Mouse (Mus musculus): ENCODE data around the gene Ppil6.

Ppil6 gene

DNA sequence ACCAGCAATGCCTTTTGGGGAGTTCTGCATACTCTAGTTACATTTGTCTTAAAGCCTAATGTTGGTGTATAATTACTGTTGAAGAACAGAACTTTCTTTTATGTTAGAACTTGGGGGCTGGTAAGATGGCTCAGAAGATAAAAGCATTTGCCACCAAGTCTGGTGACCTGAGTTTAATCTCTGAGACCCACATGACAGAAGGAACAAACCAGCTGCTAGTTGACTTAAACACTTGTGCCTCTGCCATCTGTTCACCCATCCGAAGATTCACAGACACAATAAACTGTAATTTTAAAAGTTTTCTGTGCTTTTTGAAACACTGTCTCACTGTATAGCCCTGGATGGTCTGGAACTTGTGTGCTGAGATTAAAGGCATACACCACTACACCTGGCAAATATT, 35.5 kb downstream of the Ppil6 start:
- DNase-seq (ENCODE audit: low spot score): no peak

DNA sequence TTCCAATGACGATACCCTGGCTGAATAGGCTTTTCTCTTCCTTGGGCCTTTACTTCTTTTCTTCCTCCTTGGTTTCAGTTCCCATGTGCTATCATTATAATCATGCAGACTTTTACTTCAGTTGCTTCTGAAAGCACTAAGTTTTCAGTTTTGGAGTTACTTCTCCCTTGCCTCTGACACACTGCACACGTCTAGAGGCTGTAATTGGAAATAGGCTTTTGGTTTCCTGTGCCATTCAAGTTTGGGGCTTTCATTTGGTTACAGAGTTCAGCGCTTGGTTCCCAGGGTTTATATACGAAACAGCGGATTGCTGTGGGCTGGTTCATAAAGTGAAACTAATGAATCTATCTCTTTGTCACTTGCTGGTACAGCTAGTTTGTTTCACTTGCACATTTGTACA, 39.7 kb downstream of the Ppil6 start:
- peak; percentile 35 for DNase-seq (ENCODE audit: low spot score)

DNA sequence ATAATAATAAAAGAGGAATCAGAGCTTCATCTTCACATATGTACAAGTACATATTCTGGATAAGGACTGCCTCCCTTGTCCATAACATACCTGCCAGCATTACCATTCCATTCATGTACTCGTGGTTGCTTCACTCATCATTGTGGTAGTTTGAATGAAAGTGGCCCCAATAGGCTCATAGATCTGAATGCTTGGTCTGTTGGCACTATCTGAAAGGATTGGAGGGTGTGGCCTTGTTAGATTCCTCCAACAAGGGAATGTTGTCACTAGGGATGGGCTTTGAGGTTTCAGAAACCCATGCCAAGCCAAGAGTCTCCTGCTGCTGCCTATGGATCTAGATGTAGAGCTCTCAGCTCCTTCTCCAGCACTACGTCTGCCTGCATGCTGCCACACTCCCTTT, 45.8 kb downstream of the Ppil6 start:
- DNase-seq (ENCODE audit: low spot score): no peak

DNA sequence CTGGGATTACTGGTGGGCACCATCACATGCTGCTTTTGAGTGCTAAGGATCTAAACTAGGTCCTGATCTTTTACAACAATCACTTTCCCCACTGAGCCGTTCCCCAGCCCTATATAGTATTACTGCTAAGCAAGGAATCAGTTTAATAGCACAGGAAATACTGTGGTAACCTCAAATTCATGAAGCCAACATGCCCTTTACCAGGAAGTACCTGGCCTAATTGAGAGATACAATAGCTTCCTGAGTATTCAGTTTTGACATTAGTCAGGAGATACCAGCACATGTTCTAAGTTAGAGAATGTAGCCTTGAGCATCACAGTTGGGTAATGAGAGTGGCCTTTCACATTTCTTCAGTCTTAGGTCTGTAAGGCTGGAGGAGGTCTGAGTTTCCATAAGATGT, 46.5 kb downstream of the Ppil6 start:
- DNase-seq (ENCODE audit: low spot score): no peak

DNA sequence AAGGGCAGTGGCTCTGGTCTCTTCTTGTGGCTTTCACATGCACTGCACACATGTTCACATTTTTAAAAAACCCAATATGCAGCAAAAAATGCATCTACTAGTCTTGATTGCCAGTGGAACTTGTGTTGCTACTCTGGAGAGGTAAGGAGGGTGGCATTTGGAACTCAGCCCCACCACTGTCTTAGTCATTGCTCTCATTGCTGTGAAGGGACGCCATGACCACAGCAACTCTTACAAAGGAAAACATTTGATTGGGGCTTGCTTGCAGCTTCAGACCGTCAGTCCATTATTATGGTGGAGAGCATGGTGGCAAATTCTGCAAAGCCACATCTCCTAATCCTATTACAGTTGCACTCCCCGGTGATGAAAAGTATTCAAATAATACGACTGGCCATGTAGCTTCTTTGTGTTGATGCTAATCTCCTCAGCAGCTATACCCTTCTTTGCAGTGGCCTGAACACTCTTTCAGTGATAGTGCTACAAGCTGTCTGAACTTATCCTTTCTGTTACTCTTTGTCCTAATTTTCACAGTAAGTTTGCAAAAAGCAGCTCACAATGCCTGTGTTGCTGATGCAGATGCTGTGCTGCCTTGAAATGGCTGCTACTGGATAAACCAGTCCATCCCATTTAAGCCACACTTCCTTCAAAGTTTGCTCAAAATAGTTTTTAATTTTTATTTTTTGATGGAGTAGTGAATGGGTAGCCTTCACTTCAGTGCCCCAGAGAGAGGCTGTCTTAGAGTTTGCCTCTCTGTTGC, 47.2 kb downstream of the Ppil6 start:
- DNase-seq (ENCODE audit: low spot score): no peak

DNA sequence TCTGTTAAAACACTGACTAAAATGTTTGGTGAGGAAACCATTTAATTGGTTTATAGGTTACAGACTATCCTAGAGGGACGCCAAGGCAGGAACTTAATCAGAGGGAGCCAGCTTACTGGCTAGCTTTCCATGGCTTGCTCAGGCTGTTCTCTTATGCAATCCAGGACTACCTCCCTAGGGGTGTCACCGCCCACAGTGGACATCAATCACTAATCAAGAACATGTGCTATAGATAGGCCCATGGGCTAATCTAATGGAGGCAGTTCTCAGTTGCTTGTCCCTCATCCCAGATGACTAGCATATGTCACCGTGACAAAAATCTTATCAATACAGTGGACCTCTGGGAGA, 47.7 kb downstream of the Ppil6 start:
- peak; percentile 39 for DNase-seq (ENCODE audit: low spot score)

DNA sequence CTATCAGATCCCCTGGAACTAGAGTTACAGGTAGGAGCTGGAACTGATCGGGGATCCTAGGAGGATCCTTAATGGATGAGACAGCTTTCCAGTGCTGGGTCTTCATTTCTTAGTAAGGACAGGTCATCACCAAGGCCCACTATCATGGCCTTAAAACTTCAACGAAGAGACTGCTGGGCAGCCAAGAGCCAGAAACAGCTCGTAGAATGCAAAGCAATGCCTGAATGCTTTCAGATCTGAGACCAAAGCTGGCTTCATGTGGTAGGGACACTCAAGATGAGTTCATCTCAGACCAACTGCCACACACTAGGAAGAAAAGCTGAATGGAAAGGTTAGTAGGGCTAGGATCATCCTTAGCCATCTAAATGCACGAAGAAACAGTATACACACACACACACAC, 48.7 kb downstream of the Ppil6 start:
- DNase-seq (ENCODE audit: low spot score): no peak

DNA sequence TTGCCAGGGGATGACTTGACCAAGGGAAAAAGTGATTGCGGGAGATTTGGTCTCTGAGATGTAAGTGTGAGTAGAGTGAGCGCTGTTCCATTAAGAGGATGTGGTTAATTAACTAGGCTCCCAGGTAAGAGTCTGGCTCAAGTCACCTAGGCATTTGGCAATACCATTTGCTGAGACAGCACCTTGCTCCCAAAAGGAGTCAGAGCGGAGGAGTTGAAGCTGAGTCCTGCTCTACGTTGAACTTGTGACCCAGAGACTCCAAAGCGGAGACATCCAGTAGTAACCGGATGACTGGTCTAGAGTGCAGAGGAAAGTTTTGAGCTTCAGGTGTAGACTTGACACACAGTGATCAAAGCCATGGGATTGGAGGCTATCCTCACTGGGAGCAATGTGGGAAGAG, 51.8 kb downstream of the Ppil6 start:
- no peak for DNase-seq (ENCODE audit: low spot score)

DNA sequence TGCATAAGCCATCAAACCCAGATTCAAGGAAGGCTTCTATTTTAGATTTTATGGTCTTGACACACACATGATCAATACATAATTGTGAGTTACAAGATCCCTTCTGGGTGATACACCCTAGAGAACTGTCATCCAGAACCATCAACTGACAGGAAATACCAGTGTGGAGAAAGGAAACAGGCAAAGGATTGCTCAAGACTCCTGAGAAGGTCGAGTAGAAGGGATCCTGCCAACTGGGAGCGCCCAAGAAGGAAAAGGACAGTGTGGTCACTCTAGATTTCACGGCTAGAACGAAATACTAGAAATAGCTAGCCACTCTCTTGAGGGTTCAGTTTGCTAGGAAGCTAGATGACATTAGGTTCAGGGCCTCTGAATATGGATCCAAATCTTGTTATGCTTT, 53.2 kb downstream of the Ppil6 start:
- peak; percentile 62 for DNase-seq (ENCODE audit: low spot score)

DNA sequence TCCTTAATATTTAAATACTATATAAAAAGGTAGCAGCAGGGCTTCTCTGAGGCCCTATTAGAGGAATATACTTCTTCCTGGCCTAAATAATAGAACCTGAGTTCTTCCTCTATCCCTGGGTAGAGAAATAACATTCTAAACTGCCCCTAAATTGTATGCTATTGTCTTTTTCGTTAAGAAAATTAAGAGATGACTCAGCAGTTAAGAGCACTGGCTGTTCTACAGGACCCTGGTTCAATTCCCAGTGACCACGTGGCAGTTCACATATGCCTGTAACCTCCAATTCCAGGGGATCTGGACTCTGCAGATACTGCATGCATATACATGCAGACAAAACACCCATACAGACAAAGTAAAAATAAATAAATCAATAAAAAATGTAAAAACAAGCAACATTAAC, 53.6 kb downstream of the Ppil6 start:
- DNase-seq (ENCODE audit: low spot score): no peak

DNA sequence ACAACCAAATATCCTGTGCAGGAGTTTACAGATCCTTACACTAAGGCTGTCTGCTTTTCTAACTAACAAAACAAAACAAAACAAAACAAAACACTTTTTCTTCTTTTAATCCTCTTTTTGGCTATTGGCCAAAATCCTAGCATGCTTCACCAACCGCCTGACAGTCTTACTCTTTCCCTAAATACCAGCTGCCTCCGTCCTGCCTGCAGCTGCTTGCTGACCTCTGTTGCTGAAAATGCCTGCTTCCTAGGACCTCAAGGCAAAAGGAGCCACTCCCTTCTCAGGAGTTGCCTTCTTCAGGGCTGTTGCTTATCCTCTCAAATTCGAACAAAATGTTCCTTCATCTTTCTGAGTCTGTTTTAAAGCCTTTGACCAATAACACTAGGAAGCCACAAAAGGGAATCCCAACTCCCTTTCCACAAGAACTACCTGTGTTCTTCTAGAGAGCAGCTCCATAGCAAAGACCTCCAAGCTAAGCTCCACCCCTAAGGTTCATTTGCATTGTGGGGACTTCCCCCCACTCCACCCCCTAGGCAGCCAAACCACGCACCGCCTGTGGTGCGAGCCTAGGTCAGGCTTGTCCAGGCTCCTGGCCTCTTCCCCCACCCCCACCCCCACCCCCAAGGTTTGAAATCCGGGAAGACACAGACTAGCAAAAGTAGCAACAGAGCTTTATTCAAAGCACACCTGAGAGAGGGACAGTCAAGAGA, 54.4 kb downstream of the Ppil6 start:
- DNase-seq (ENCODE audit: low spot score): peak; percentile 78

DNA sequence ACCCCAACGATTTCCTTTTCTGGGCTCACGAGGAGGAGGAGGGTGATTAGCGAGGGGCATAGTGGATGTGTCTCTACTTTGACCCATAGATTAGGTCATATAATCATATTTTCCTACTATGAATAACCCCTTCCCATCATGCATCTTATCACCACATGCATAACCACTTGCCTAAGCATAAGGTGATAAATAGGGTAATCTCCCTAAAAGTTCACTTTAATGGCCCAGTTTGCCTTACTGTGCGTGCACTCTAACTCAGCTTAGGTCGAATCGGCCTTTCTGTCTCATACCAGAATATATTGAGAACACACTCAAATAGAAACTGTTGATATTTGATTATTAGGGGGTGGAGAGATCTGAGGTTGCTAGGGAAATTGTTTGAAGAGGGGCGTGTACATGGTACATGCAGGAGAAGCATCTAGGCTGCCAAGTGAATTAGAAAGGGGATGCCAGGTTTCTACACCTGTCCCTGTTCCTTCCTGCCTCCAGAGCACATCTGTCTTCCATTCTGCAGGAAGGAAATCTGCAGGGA, 55.1 kb downstream of the Ppil6 start:
- no peak for DNase-seq (ENCODE audit: low spot score)

DNA sequence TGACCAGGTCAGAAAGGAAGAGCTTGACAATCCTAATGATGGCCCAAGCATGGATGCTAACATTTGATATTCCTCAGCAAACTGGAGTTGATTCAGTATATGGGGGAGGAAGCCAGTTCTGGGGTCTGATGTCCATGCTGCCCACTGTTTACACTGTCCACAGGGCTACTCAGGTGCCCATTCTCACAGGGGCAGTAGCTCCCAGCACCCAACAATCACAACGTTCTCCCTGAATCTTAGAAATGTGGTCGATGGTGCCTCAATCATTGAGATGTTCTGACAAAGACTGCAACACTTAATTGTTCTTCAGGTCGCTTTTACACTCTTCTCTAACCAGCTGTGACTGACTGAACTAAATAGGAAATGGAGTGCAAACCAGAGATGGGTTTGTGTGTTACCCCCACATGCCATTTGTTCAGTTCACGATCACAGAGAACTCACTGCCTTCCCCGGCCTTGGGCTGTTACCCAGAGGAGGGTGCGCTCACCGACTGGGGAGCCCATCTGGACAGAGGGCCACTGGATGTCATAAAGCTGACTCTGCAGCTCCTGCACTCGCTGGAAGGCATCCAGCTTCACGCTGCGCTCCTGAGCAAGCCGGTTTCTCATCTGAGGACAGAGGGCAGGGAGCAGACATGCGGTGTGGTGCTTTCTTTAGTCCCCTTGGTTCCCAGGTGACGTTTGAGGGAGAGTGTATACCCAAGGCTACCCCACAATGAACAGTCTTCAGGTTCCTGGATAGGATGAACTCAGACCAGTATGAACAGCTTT, 56.3 kb downstream of the Ppil6 start:
- no peak for DNase-seq (ENCODE audit: low spot score)

DNA sequence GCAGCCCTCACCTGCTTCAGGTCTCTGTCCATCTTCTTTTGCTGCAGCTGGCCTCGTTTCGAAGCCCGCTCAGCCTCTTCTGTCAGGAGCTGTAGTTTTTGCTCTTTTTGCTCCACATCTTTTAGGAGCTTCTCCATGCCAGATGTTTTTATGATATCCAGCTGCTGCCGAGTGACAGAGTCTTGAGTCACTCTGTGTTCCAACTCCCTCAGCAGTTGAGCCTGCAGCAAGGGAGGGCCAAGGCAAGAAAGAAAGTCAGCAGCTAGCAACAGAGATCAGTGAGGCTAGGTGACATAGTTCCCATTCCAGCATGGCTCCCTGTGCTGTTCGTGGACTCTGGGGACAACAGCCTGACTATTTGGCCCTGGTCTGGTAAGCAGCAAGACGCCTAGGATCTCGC, 60.5 kb downstream of the Ppil6 start:
- no peak for DNase-seq (ENCODE audit: low spot score)

DNA sequence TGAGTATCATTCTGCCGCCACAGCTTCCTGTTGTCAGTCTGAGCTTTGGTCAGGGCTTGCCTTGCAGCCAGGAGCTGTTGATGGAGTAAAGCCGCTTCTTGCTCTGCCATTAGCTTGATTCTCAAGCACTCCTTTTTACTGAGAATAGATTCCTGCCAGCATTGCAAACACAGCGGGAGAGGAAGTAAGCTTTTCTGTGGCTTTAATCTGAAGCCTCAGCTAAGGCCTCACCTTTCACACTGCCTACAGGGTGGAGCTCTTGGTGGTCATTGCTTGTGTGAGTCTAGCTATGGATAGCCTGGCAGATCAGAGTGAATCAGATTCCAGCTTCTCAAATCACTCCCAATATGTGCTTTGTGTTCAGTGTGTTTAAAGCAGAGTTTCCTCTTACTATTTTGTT, 62.1 kb downstream of the Ppil6 start:
- DNase-seq (ENCODE audit: low spot score): no peak

DNA sequence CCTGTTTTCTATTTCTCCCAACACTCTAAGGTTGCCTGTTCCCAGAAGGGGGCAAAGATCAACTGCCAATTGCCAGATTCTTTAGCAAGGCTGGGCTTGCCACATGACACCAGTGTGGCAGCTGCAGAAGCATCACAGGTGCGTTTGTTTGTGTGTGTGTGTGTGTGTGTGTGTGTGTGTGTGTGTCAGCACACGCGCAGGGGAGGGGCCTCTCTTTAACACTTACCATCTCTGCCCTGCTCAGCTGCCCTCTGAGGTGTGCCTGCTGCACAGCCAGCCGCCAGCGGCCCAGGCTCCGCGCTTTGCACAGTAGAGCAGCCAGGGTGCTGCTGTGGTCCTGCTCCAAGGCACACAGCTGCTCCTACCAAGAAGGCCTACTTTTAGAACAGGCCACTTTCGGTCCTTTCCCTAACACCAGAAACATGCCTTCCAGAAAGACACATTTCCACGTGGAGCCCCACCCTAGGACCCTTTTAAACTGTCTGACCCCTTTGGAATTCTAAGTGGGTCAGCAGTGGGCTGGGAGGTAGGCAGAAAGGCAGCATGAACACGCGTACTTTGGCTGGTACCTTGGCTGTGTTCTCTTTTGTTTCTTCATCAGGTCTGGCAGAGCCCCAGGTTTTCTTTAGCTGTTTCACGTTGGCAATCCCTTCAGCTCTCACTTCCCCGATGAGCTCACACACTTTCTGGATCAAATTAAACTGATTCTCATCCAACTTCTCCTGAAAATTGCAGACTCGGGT, 62.8 kb downstream of the Ppil6 start:
- DNase-seq (ENCODE audit: low spot score): peak; percentile 88

DNA sequence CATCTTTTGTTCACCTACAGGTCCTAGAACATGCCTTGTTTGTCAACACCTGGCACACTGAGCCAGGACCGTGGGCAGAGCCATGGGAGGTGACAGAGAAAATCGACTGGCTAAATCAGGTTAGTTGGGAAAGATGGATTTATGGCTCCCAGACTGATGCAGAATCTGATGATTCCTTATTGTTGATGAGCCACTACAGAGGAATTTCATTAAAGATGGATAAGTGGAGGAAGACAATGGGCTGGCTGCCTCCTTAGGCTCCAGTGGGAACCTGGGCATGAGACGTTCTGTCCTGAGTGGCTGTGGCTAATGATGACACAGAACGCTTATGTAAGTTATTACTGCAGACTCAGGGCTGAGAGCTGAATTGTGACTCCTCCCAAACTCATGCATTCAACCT, 63.5 kb downstream of the Ppil6 start:
- DNase-seq (ENCODE audit: low spot score): no peak

DNA sequence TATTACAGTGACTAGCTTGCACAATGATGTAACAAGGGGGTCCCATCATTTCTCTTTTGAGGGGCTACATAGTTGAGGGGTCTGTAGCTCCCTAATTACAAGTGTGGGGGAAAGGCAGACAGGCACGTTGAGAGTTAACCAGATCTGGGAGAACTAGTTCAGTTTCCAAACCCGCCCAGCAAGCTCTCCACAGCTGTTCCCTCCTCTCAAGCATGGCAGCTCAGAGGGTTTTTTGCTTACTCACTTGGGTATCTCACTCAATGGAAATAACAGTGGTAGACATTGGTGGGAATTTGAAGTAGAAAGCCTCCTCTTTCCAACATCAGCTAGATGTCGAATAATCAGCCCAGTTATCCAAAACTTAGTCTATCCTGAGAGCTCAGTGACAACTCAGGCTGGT, 64.8 kb downstream of the Ppil6 start:
- DNase-seq (ENCODE audit: low spot score): no peak

DNA sequence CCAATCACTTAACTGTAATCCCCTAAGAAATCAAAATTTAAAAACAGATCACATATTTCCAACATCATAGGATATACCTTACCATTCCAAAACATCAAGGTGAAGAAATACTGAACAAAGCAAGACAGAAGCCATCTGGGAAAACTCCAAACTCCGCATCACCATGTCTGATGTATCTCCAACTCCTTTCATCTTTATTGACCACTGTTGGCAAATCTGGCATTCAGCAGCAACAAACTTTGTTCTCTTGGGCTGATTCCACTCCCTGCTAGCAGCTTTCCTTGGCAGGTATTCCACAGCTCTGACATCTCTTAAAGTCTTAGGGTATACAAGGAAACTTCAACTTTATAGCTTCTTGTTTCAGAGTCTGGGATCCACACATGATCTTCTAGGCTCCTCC, 68.2 kb downstream of the Ppil6 start:
- no peak for DNase-seq (ENCODE audit: low spot score)

DNA sequence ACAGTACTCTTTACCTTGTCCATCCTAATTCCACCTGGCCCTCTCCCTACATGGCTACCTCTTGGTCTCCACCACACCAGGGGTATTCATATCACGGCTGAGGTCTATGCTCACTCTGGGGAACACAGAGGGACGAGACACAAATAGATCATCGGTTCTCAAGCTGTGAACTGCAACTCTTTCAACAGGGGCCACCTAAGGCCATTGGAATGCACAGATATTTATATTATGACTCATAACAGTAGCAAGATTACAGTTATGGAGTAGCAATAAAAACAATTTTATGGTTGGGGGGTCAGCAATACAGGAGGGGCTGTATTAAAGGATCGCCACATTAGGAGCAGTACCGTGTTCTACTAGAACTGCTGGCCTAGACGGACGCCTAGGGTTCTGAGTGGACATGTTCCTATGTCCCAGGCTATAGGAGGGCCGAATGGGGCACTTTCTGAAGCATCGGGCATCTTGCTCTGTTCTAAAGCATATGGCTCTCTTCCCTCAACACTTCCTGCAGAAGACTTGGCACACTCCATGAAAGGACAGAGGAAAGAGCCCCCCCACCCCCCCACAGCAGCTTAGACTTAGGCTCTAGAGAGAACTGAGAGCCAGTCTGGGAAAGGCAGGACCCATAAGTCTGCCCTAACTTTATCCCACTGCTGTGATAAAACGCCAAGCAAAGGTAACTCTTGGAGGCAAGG, 71.6 kb downstream of the Ppil6 start:
- no peak for DNase-seq (ENCODE audit: low spot score)
